Mouse (Mus musculus) forebrain, embryonic 11.5 days (tissue): ENCODE measurements at regions not wholly inside any gene's neighbourhood (a gene's known extent, or its start where the extent isn't known, plus 50 kb on each side); places are given as distances from the start of the nearest gene placed in this dataset.

ENCODE experiments used
- ATAC-seq: fragments of 200-750 bp; cut with Nextera tagmentation; replicated peaks from 2 replicates; pipeline ENCODE4 v1.8.0; 2017; ENCODE audit warnings: moderate TSS enrichment; ENCODE audit not compliant: low FRiP score
- DNase-seq: peaks from one replicate; pipeline ENCODE4 v3.0.0-alpha.2; 2017; ENCODE audit warnings: low spot score
- H3K27ac ChIP-seq: fragments of 300-500 bp; sonication (generic); 2 replicates; pipeline ENCODE4 v1.5.1; 2014; ENCODE audit warnings: low read depth, low read length
- H3K27me3 ChIP-seq: fragments of 300-500 bp; sonication (generic); 2 replicates; pipeline ENCODE4 v1.6.1; 2014; ENCODE audit warnings: mild to moderate bottlenecking, low read length, mixed read lengths; ENCODE audit not compliant: control insufficient read depth, insufficient read depth
- H3K36me3 ChIP-seq: fragments of 300-500 bp; sonication (generic); 2 replicates; pipeline ENCODE4 v1.6.1; 2014; ENCODE audit warnings: mild to moderate bottlenecking, low read length, moderate library complexity, mixed read lengths; ENCODE audit not compliant: control insufficient read depth, insufficient read depth
- H3K4me1 ChIP-seq: fragments of 300-500 bp; sonication (generic); replicated peaks from 2 replicates; pipeline ENCODE4 v1.6.1; 2014; ENCODE audit warnings: low read length, mixed read lengths; ENCODE audit not compliant: control insufficient read depth, insufficient read depth
- H3K4me2 ChIP-seq: fragments of 300-500 bp; sonication (generic); 2 replicates; pipeline ENCODE4 v1.6.1; 2014; ENCODE audit warnings: low read depth, mild to moderate bottlenecking, low read length, moderate library complexity, mixed read lengths; ENCODE audit not compliant: severe bottlenecking
- H3K4me3 ChIP-seq: fragments of 300-500 bp; sonication (generic); 2 replicates; pipeline ENCODE4 v1.5.1; 2014; ENCODE audit warnings: low read depth, low read length
- H3K9ac ChIP-seq: fragments of 300-500 bp; sonication (generic); 2 replicates; pipeline ENCODE4 v1.6.1; 2014; ENCODE audit warnings: low read length
- H3K9me3 ChIP-seq: fragments of 300-500 bp; sonication (generic); 2 replicates; pipeline ENCODE4 v1.6.1; 2016; ENCODE audit warnings: low read length, mixed read lengths; ENCODE audit not compliant: control insufficient read depth
- WGBS: fragments of 180-500 bp; shearing (Covaris S2); extraction: QIAGEN DNeasy Blood & Tissue Kit; methylation state at CpG from one replicate; pipeline ENCODE4 v1.1.7; 2014; 5-methylcytosine and 5-hydroxymethylcytosine counted together

DNA sequence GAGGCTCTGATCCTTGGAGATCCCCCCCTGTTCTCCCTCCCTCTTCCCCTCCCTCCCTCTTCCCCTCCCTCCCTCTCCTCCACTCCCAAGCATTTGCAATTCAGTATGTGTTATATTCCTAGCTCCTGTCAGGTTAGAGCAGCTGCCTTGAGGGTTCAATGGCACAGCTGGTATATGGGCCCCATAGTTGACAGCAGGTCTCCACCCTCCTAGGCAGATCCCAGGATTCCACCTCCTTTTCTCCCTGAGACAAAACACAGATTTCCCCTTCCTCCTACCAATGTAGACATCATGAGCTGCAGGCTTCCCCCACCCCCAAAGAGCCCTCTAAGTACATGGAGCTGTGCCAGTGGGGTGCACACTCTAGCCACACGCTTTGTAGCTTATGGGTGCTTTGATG is 137.8 kb downstream of the Unc5cl start:
- no peak overlapping the region for H3K9ac ChIP-seq
- no peaks in the 10 kb centered on the region for H3K9me3 ChIP-seq
- 77% methylated on average over 1 of the region's 1 CpGs for WGBS
- no peak overlapping the region for H3K4me3 ChIP-seq
- no peak for DNase-seq
- H3K4me1 ChIP-seq: no peaks in the 10 kb centered on the region
- H3K4me2 ChIP-seq: no peak overlapping the region
- no peaks in the 10 kb centered on the region for H3K27me3 ChIP-seq
- H3K36me3 ChIP-seq: no peaks in the 10 kb centered on the region
- ATAC-seq: no peak
- H3K27ac ChIP-seq: no peak overlapping the region

DNA sequence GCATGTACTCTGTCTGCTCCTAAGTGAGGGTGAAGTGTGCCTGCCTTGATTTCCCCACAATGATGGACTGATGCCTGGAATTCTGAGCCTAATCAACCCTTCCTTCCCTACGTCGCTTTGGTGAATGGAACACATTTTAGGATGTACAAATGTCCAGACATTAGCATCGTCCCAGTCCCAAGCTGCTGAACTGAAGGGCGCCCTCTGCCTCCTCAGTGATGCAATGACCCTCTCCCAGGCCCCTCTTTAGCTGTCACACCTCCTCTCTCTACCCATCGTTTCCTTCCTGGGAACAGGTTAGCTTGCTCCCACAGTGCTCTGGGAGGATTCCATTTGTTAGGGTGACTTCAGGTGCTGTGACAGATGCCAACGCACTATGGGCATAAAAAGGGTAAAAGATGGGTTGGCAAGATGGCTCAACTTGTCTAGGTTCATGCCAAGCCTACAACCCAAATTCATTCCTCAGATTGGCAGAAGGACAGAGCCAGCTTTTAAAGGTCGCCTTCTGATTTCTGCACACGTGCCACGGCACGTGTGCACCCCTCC is 140.8 kb downstream of the Unc5cl start:
- Histone ChIP-seq H3K27me3 (no peaks in the 10 kb centered on the region), H3K4me2 (no peak overlapping the region), H3K9ac (no peak overlapping the region), H3K36me3 (no peaks in the 10 kb centered on the region), H3K4me1 (no peaks in the 10 kb centered on the region), H3K4me3 (no peak overlapping the region), H3K27ac (no peak overlapping the region), H3K9me3 (no peaks in the 10 kb centered on the region)
- ATAC-seq: no peak
- no peak for DNase-seq
- WGBS: 80% methylated on average over 10 of the region's 10 CpGs

DNA sequence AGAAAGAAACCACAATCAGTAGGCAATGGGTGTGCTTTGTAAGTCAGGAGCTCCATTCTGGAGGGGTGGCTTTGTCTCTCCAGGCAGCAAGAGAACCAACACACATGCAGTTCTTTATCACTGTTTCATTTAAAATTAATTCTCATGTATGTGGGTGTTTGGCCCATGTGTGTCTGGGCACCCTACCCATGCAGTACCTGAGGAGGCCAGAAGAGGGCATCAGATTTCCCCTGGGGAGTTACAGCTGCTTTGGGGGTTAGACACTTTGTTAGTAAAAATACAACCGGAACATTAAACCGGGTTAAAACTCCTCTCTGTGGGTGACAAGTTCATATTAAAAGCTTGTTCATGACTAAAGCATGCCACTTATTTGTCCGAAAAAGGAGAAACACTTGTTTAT is 141.7 kb downstream of the Unc5cl start:
- no peak overlapping the region for H3K9ac ChIP-seq
- ATAC-seq (no peak), DNase-seq (no peak)
- H3K36me3 ChIP-seq: no peaks in the 10 kb centered on the region
- no peaks in the 10 kb centered on the region for H3K27me3 ChIP-seq
- H3K4me3 ChIP-seq: no peak overlapping the region
- H3K4me2 ChIP-seq: no peak overlapping the region
- H3K9me3 ChIP-seq: no peaks in the 10 kb centered on the region
- H3K4me1 ChIP-seq: no peaks in the 10 kb centered on the region
- H3K27ac ChIP-seq: no peak overlapping the region
- WGBS: 80% methylated on average over 3 of the region's 3 CpGs

DNA sequence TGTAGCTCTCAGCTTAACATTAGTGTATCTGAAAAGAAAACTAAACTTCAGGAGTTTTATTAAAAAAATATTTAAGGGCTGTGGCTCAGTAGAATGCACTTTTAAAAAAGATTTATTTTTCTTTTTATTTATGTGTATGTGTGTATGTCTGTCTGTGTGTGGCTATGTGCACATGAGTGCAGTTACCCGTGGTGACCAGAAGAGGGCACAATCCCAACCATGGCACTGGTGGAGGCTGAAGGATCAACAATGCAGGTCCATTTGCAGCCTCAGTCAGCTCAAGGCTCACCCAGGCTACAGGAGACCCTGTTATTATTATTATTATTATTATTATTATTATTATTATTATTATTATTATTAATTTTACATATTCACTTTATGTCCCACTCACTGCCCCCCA is 142.6 kb downstream of the Unc5cl start:
- no peak for ATAC-seq
- no peaks in the 10 kb centered on the region for H3K4me1 ChIP-seq

DNA sequence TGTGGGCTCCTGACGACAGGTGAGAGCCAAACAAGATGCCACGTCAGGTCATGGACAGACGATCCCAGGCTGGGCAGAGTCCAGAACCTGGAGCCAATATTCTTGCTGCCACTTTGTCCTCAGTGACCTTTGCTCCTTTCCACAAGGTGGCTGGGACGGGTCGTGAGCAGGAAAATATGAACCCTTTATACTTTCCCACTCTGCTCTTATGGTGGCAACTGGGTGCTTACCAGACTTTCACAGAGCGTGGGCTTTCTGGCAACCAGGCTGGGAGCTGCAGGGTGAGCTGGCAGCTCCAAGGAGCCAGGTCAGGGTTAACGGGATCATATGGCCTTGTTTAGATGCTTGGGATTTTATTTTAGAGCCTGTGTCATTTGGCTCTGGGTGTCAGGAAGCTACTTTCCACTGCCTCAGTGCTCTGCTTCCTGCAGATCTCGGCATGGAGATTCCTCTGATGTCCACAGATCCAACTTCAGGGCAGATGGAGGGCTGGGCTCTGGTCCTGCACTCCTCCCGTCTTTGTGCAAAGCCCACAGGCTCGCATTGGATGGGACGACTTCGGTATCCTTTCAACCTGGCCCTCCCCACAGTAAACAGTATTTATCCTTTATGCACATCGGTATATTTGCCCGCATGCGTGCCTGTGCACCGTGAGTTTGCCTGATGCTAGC is 143.9 kb downstream of the Unc5cl start:
- no peaks in the 10 kb centered on the region for H3K27me3 ChIP-seq
- no peak overlapping the region for H3K4me3 ChIP-seq
- 90% methylated on average over 16 of the region's 16 CpGs for WGBS
- H3K36me3 ChIP-seq: no peaks in the 10 kb centered on the region
- no peaks in the 10 kb centered on the region for H3K4me1 ChIP-seq
- no peak overlapping the region for H3K4me2 ChIP-seq
- no peak overlapping the region for H3K27ac ChIP-seq
- ATAC-seq (no peak), DNase-seq (no peak)
- no peak overlapping the region for H3K9ac ChIP-seq
- H3K9me3 ChIP-seq: no peaks in the 10 kb centered on the region

More for the DNA sequence above, 142.6 kb downstream of the Unc5cl start:
- Histone ChIP-seq H3K4me3 (no peak overlapping the region), H3K9ac (no peak overlapping the region), H3K27me3 (no peaks in the 10 kb centered on the region), H3K9me3 (no peaks in the 10 kb centered on the region), H3K27ac (no peak overlapping the region), H3K4me2 (no peak overlapping the region), H3K36me3 (no peaks in the 10 kb centered on the region)
- no peak for DNase-seq
- WGBS: 100% methylated on average over 1 of the region's 1 CpGs

DNA sequence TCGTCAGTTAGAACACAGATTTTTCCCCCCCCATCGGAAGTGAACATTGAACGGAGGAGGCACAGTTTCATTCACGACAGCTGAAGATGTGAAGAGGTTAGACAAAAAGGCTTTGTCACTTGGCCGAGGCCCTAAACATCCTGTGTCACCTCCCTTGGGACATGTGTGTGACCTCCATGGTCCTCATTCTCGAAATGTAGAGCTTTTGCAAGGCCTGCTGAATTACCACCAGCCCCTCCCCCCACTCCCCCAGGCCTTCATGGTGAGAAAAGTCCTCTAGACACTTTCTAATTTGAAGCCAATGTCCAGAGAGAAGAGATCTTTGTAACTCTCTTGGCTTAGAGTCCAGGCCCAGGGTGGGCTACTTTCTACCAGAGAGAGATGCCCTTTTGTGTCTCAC is 145.5 kb downstream of the Unc5cl start:
- Histone ChIP-seq H3K4me1 (no peaks in the 10 kb centered on the region), H3K36me3 (no peaks in the 10 kb centered on the region)

DNA sequence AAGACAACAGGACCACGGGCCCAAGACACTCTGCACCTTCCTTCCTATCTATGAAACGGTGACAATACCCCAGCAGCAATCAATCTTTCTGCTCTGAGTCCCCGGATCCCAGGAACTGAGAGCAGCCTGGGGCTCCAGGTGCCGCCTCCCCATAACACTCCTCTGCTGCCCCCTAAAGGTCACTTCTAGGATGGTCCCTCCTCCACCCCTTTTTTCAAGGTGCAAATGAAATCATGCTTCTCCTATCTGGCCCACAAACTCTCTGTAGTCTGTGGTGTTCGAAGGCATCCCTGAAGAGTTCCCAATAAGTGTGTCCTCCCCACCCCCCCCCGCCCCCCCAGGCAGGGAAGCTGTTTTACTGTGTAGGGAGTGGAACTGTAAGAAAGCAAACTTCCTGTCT is 147.9 kb downstream of the Unc5cl start:
- 15% methylated on average over 6 of the region's 6 CpGs for WGBS

More for the DNA sequence above, 145.5 kb downstream of the Unc5cl start:
- Histone ChIP-seq H3K9ac (no peak overlapping the region), H3K27ac (no peak overlapping the region), H3K27me3 (no peaks in the 10 kb centered on the region), H3K4me3 (no peak overlapping the region), H3K4me2 (no peak overlapping the region), H3K9me3 (no peaks in the 10 kb centered on the region)
- DNase-seq (no peak), ATAC-seq (no peak)
- 67% methylated on average over 6 of the region's 6 CpGs for WGBS

DNA sequence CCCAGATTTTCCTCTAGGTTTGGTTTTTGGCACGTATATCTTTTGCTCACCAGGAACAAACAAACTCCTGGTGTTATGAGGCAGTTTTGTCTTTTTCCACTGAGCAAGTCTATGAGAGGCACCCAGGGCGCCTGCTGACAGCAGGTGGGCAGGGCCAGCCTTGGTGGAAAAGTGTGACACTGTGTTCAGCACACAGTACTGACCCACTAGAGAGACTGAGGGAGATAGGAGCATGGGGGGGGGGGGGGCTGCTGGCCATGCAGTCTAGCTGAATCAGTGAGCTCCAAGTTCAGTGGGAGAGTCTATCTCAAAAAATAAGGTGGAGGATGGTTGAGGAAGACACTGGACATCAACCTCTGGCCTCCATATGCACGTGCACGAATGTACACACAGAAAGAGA is 152.1 kb downstream of the Unc5cl start:
- DNase-seq: peak; percentile 46
- no peak overlapping the region for H3K27ac ChIP-seq
- H3K4me1 ChIP-seq: no peaks in the 10 kb centered on the region
- no peak overlapping the region for H3K4me2 ChIP-seq
- no peak for ATAC-seq
- H3K36me3 ChIP-seq: no peaks in the 10 kb centered on the region
- no peaks in the 10 kb centered on the region for H3K9me3 ChIP-seq
- no peak overlapping the region for H3K4me3 ChIP-seq
- 88% methylated on average over 4 of the region's 4 CpGs for WGBS
- H3K9ac ChIP-seq: no peak overlapping the region
- H3K27me3 ChIP-seq: no peaks in the 10 kb centered on the region

More for the DNA sequence above, 147.9 kb downstream of the Unc5cl start:
- H3K4me1 ChIP-seq: no peaks in the 10 kb centered on the region
- no peaks in the 10 kb centered on the region for H3K9me3 ChIP-seq
- H3K36me3 ChIP-seq: no peaks in the 10 kb centered on the region
- peak; percentile 39; the same call in 1 of the 2 replicates for ATAC-seq
- no peak overlapping the region for H3K4me2 ChIP-seq
- H3K27me3 ChIP-seq: no peaks in the 10 kb centered on the region
- no peak overlapping the region for H3K4me3 ChIP-seq
- H3K27ac ChIP-seq: no peak overlapping the region
- no peak overlapping the region for H3K9ac ChIP-seq
- DNase-seq: peak; percentile 82

DNA sequence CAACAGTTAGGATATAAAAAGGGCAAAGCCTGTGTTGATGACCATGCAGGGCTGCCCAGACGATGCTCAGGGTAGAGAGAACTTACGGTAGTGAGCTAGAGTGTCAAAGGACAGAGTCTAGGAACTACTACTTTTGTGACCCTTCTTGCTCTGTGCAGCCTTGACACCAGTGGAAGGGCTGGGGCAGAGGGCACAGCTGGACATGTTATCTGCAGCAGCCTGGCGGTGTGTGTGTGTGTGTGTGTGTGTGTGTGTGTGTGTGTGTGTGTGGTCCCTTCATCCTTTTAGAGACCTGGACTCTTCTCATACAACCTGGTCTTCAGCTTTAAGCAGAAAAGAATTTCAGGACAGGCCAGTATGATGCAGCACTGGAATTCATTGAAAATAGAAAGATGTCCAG is 153.6 kb downstream of the Unc5cl start:
- WGBS: 77% methylated on average over 3 of the region's 3 CpGs
- ATAC-seq (no peak), DNase-seq (peak; percentile 41)
- Histone ChIP-seq H3K4me2 (no peak overlapping the region), H3K4me1 (no peaks in the 10 kb centered on the region), H3K36me3 (no peaks in the 10 kb centered on the region), H3K4me3 (no peak overlapping the region), H3K27ac (no peak overlapping the region), H3K9me3 (no peaks in the 10 kb centered on the region), H3K27me3 (no peaks in the 10 kb centered on the region), H3K9ac (no peak overlapping the region)
